Mouse (Mus musculus) heart, embryonic 14.5 days (tissue): ENCODE results near the gene Far1. TPM values are rescaled to one million over a fixed set of nuclear protein-coding genes. Genes with fewer than 3 reads are reported as not detected.

Experiments
- ATAC-seq: fragments of 200-750 bp; cut with Nextera tagmentation; 2 replicates; pipeline ENCODE4 v1.8.0; 2017; ENCODE audit warnings: low read depth, moderate TSS enrichment; ENCODE audit not compliant: insufficient number of reproducible peaks, insufficient read depth, low FRiP score
- H3K27ac ChIP-seq, 2 experiments: fragments of 200-500 bp in 1 of 2; fragments of 300-500 bp in 1 of 2; sonication (generic) in 1 of 2; replicated peaks in 1 of 2; 2 replicates each; pipeline ENCODE4 v1.5.1; 2012 to 2014; ENCODE audit warnings: low read depth in 2 of 2, low read length in 2 of 2, control low read depth in 1 of 2, mild to moderate bottlenecking in 1 of 2, mixed read lengths in 1 of 2; ENCODE audit not compliant: control insufficient read depth in 1 of 2, insufficient read depth in 1 of 2
- H3K27me3 ChIP-seq: fragments of 300-500 bp; sonication (generic); 2 replicates; pipeline ENCODE4 v1.6.1; 2014; ENCODE audit warnings: mild to moderate bottlenecking, low read length, control low read depth; ENCODE audit not compliant: control insufficient read depth, insufficient read depth
- H3K36me3 ChIP-seq: fragments of 300-500 bp; sonication (generic); 2 replicates; pipeline ENCODE4 v1.6.1; 2014; ENCODE audit warnings: mild to moderate bottlenecking, control low read depth, low read length, mixed read lengths; ENCODE audit not compliant: control insufficient read depth, insufficient read depth
- H3K4me1 ChIP-seq, 2 experiments: fragments of 200-500 bp in 1 of 2; fragments of 300-500 bp in 1 of 2; sonication (generic) in 1 of 2; 2 replicates each; pipeline ENCODE4 v1.6.1; 2012 to 2014; ENCODE audit warnings: low read length in 2 of 2, control low read depth in 1 of 2, mixed read lengths in 1 of 2; ENCODE audit not compliant: control insufficient read depth in 2 of 2, insufficient read depth in 2 of 2
- H3K4me2 ChIP-seq: fragments of 300-500 bp; sonication (generic); 2 replicates; pipeline ENCODE4 v1.6.1; 2014; ENCODE audit warnings: mild to moderate bottlenecking, low read length
- H3K4me3 ChIP-seq, 2 experiments: fragments of 200-500 bp in 1 of 2; fragments of 300-500 bp in 1 of 2; sonication (generic) in 1 of 2; 2 replicates each; pipeline ENCODE4 v1.5.1; 2012 to 2014; ENCODE audit warnings: low read length in 2 of 2, mild to moderate bottlenecking in 2 of 2, control low read depth in 1 of 2, low read depth in 1 of 2, moderate library complexity in 1 of 2; ENCODE audit not compliant: control insufficient read depth in 1 of 2, insufficient read depth in 1 of 2
- H3K9ac ChIP-seq: fragments of 300-500 bp; sonication (generic); 2 replicates; pipeline ENCODE4 v1.6.1; 2014; ENCODE audit warnings: mild to moderate bottlenecking, low read length
- H3K9me3 ChIP-seq: fragments of 300-500 bp; sonication (generic); 2 replicates; pipeline ENCODE4 v1.6.1; 2016; ENCODE audit warnings: low read length, control low read depth; ENCODE audit not compliant: control insufficient read depth
- WGBS: fragments of 180-500 bp; shearing (Covaris S2); extraction: QIAGEN DNeasy Blood & Tissue Kit; methylation state at CpG from one replicate; pipeline ENCODE4 v1.1.7; 2014; 5-methylcytosine and 5-hydroxymethylcytosine counted together
- polyA plus RNA-seq: library from polyadenylated mRNA; unstranded; fragments of >200 nt; fragmentation: Nextera tagmentation; extraction: Ambion mirVana; gene quantifications from 2 replicates; pipeline ENCODE4 v1.2.1, GENCODE M21; 2014

Gene Far1
- polyA plus RNA-seq, 1 experiment from 2014 or later = 54.9 TPM

DNA sequence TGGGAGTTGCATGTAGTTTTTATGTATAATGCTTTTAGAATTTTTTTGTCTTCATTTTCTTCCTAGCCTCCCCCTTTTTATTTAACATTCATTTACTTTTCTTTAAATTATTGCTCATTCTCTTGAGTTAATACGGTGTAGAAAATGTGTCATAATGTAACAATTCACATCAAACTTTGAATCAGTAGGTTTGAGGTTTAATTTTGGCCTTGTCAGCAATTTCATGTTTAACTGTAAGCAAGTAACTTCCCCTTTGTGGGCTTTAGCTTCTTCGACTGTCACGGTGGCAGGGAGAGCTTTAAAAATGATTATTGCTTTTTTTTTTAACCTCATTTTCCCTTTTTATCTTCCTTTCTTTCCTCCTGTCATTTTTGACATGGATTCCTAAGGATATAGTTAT lies 4.8 kb downstream of the Far1 start:
- Histone ChIP-seq H3K4me2 (no peak overlapping the region), H3K27ac (no peak overlapping the region), H3K36me3 (no peaks in the 10 kb centered on the region), H3K4me3 (no peak overlapping the region), H3K9ac (no peak overlapping the region), H3K4me1 (peaks cover 0 to 8% of the 10 kb centered on the region in 2 experiments; a peak in 2 of 4 replicates), H3K9me3 (no peaks in the 10 kb centered on the region), H3K27me3 (no peaks in the 10 kb centered on the region)
- 79% methylated on average over 3 of the region's 3 CpGs for WGBS
- ATAC-seq = no peak

DNA sequence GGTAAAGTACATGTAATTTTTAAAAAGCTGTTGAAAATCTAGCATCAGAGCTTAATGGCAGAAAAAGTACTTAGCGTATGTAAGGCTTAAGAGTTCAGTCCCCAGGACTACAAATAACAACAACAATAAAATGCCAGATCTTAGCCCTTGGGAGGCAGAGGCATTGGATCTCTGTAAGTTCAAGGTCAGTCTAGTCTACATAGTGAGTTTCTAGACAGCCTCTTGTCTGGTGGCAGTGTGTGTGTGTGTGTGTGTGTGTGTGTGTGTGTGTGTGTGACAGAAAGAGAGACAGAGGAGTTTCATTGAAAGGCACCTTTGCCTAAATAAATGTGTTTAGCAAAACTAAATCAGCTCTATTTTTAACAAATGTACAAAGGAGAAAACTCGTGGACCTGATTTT lies 5.3 kb downstream of the Far1 start:
- Histone ChIP-seq H3K4me1 (peaks cover 0 to 8% of the 10 kb centered on the region in 2 experiments; a peak in 2 of 4 replicates), H3K27me3 (no peaks in the 10 kb centered on the region), H3K27ac (no peak overlapping the region), H3K36me3 (no peaks in the 10 kb centered on the region), H3K9me3 (no peaks in the 10 kb centered on the region), H3K4me3 (no peak overlapping the region), H3K9ac (no peak overlapping the region), H3K4me2 (no peak overlapping the region)
- ATAC-seq = no peak
- 90% methylated on average over 2 of the region's 2 CpGs for WGBS

DNA sequence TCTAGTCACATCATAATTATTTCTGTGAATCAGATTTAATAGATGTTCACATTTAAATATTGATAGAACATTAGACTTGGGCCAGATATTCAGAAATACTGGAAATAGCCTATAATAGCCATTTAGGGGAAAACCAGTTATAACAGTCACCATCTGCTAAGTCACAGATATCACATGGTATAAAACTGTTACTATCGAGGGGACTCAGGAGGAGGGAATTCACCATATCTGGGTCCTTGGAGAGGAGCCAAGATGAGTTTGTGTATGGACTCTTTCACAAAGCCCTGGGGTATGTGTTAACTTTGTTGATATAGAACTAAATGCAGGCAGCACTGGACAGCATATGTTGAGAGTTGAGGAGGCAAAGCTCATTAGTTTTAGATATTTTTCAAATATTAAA lies 29.5 kb downstream of the Far1 start:
- ATAC-seq = no peak
- no peaks in the 10 kb centered on the region for H3K4me1 ChIP-seq
- H3K4me3 ChIP-seq = no peak overlapping the region
- H3K27me3 ChIP-seq = no peaks in the 10 kb centered on the region
- H3K9ac ChIP-seq = no peak overlapping the region
- H3K4me2 ChIP-seq = no peak overlapping the region
- H3K27ac ChIP-seq = no peak overlapping the region
- 8% methylated on average over 1 of the region's 1 CpGs for WGBS
- peaks cover 47% of the 10 kb centered on the region for H3K36me3 ChIP-seq
- H3K9me3 ChIP-seq = no peaks in the 10 kb centered on the region

DNA sequence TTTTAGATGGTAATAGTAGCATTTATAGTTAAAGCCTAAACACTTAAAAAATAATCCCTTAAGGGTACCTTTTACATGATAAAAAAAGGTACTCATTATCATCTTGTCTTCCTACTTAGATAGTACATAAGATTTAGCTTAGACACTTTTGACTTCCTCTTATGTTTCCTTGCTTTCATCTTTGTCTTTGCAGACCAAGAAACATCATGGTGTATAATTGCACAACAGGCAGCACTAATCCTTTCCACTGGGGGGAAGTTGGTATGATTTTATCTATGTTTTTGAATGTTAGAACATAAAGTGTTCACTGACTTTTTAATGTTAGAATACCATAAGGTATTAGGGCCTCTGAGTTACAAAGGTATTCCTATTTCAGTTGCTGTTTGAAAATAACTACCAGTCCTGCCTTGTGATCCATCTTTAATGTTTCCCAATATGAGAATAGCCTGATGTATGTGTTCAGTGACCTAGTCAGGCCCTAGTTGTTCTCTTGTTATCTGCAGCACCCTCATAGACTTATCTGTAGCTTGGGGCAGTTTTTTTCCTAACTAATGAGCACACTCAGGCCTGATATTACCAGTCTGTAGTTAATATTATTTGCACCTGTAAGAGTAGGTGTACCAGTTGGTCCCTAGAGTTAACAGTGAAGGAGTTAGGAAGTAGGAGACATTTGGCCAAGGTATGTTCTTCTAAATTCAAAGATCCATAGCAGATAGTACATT lies 38.3 kb downstream of the Far1 start:
- no peak overlapping the region for H3K4me2 ChIP-seq
- peaks cover 45% of the 10 kb centered on the region for H3K36me3 ChIP-seq
- no peaks in the 10 kb centered on the region for H3K9me3 ChIP-seq
- no peak overlapping the region for H3K27ac ChIP-seq
- ATAC-seq = no peak
- no peak overlapping the region for H3K4me3 ChIP-seq
- no peak overlapping the region for H3K9ac ChIP-seq
- no peaks in the 10 kb centered on the region for H3K27me3 ChIP-seq
- H3K4me1 ChIP-seq = no peaks in the 10 kb centered on the region

DNA sequence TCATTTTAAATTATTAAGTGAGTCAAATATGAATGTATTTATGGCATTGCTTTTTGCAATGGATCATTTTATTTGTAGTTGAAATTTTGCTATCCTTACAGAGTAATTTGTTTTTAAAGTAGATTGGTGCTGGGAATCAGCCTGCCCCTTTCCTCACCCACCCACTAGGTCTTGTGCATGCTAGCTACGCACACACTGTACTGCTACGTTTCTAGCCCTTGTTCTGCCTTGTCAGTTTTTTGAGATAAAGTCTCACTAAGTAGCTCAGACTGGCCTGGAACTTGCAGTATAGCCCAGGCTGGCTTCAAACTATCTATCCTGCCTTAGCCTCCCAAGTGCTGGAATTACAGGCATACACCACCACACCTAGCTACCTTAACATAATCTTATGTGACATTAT lies 38.9 kb downstream of the Far1 start:
- 62% methylated on average over 2 of the region's 2 CpGs for whole genome bisulfite sequencing
- H3K4me1 ChIP-seq = no peaks in the 10 kb centered on the region

DNA sequence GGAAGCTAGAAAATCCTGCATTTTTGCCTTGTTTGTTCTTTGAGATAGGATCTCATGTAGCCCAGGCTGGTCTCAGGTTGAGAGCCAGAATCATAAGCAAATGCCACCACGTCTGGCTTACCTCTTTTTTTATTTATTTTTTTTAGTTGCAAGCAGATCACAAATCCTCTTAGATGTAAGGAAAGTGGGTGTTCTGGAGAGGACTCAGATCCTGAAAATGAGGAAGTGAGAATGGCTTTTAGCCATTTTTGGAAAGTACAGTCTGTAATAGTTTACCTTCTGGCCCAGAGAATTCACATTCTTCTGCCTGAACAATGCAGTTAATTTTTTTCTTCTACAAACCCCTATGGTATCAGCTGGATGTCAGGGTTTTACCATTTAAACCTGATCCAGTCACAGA lies 42.5 kb downstream of the Far1 start:
- peaks cover 34% of the 10 kb centered on the region for H3K36me3 ChIP-seq
- H3K9me3 ChIP-seq = no peaks in the 10 kb centered on the region
- no peak overlapping the region for H3K9ac ChIP-seq
- H3K4me1 ChIP-seq = no peaks in the 10 kb centered on the region
- H3K4me2 ChIP-seq = no peak overlapping the region
- no peak overlapping the region for H3K27ac ChIP-seq
- H3K4me3 ChIP-seq = no peak overlapping the region
- ATAC-seq = no peak
- WGBS = 73% methylated on average over 1 of the region's 1 CpGs
- no peaks in the 10 kb centered on the region for H3K27me3 ChIP-seq

More for the DNA sequence above, 38.9 kb downstream of the Far1 start:
- ATAC-seq = no peak
- H3K4me2 ChIP-seq = no peak overlapping the region
- H3K36me3 ChIP-seq = peaks cover 41% of the 10 kb centered on the region
- no peak overlapping the region for H3K9ac ChIP-seq
- H3K4me3 ChIP-seq = no peak overlapping the region
- no peaks in the 10 kb centered on the region for H3K27me3 ChIP-seq
- no peaks in the 10 kb centered on the region for H3K9me3 ChIP-seq
- no peak overlapping the region for H3K27ac ChIP-seq

DNA sequence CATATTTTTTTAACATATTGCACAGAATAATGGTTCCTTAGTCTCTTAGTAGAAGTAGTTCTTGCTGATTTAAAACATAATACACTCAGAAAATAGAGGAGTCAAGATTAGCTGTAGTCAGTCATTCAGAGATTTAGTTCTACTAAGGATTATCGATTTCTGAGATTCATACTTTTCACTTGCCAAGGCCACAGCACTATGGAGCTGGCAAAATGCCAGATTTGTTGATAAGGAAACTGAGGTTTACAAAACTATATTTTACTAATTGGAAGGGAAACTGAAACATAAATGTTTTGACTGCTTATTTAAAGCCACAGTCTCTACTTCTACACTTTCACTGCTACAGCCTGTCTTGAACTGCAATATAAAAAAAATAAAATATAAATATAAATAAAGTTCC lies 53.3 kb downstream of the Far1 start:
- Histone ChIP-seq H3K9me3 (no peaks in the 10 kb centered on the region), H3K36me3 (peaks cover 40% of the 10 kb centered on the region), H3K4me3 (no peak overlapping the region), H3K4me1 (peaks cover 0 to 5% of the 10 kb centered on the region in 2 experiments; a peak in 1 of 4 replicates), H3K27ac (no peak overlapping the region), H3K27me3 (no peaks in the 10 kb centered on the region), H3K9ac (no peak overlapping the region), H3K4me2 (no peak overlapping the region)
- no peak for ATAC-seq
- WGBS = 71% methylated on average over 1 of the region's 1 CpGs

DNA sequence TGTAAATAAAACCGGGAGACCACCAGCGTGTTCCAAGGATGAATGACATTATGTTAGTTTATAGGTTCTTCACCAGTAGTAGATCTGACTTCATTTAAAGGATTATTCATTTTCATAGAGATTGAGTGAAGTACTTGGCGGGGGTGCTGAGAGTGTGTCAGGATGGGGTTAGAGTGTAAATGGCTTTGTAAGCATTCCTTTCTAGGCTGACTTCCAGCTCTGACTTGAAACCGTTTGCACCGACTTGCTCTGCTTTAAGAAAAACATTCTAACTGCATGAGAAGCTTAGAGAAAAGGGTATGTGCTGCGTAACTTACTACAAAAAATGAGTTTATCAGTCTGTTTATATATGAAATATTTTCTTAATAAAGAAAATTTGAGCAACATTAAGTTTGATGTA lies 57.5 kb downstream of the Far1 start:
- Histone ChIP-seq H3K27me3 (no peaks in the 10 kb centered on the region), H3K27ac (peak overlapping the region in 1 of 2 experiments; percentile 57; a peak in 2 of 4 replicates), H3K4me2 (no peak overlapping the region), H3K4me3 (no peak overlapping the region), H3K9me3 (no peaks in the 10 kb centered on the region), H3K4me1 (peaks cover 0 to 5% of the 10 kb centered on the region in 2 experiments; a peak in 1 of 4 replicates), H3K36me3 (peaks cover 24% of the 10 kb centered on the region), H3K9ac (no peak overlapping the region)
- WGBS = 59% methylated on average over 6 of the region's 6 CpGs
- no peak for ATAC-seq
